Mouse (Mus musculus) liver, adult (tissue): ENCODE measurements around the gene Rnf222.

Experiments used
- GATA4 ChIP-seq: IDR thresholded peaks from 2 replicates; pipeline ENCODE4 v1.6.1; 2014; ENCODE audit warnings: mild to moderate bottlenecking, low read length; ENCODE audit not compliant: insufficient replicate concordance

The Rnf222 gene

GRCm38 (mm10) chr11:68900519-68901350, 12.4 kb downstream of the Rnf222 start:
- TF ChIP-seq GATA4, result no peak

- TF ChIP-seq GATA4, result no peak
These were observed 13.1 kb downstream of the Rnf222 start, which contains the start of gene Rpl26 for GRCm38 (mm10) chr11:68901351-68902046. Rpl26 (plus strand) TSS chr11:68901583.

GRCm38 (mm10) chr11:68902047-68902364, 13.7 kb downstream of the Rnf222 start:
- TF ChIP-seq GATA4, result no peak

- TF ChIP-seq GATA4, result no peak
These were observed 14.0 kb downstream of the Rnf222 start for GRCm38 (mm10) chr11:68902367-68902766.

GRCm38 (mm10) chr11:68902823-68903222, 14.5 kb downstream of the Rnf222 start:
- TF ChIP-seq GATA4, result no peak

GRCm38 (mm10) chr11:68903775-68904174, 15.4 kb downstream of the Rnf222 start:
- TF ChIP-seq GATA4, result no peak

- TF ChIP-seq GATA4, result no peak
These were observed 16.2 kb downstream of the Rnf222 start for GRCm38 (mm10) chr11:68904375-68905137.

- no peak for TF ChIP-seq GATA4
These were observed 16.8 kb downstream of the Rnf222 start for GRCm38 (mm10) chr11:68905138-68905531.

GRCm38 (mm10) chr11:68905665-68906460, 17.5 kb downstream of the Rnf222 start:
- no peak for TF ChIP-seq GATA4

- TF ChIP-seq GATA4, result no peak
These were observed 18.1 kb downstream of the Rnf222 start for GRCm38 (mm10) chr11:68906461-68906790.

- TF ChIP-seq GATA4, result no peak
These were observed 18.9 kb downstream of the Rnf222 start for GRCm38 (mm10) chr11:68907251-68907650.

- no peak for TF ChIP-seq GATA4
These were observed 20.6 kb downstream of the Rnf222 start for GRCm38 (mm10) chr11:68908846-68909503.

GRCm38 (mm10) chr11:68911531-68912177, 23.3 kb downstream of the Rnf222 start:
- TF ChIP-seq GATA4, result no peak

- TF ChIP-seq GATA4, result no peak
These were observed 26.2 kb downstream of the Rnf222 start for GRCm38 (mm10) chr11:68914566-68914965.

- TF ChIP-seq GATA4, result no peak
These were observed 34.8 kb downstream of the Rnf222 start for GRCm38 (mm10) chr11:68923191-68923590.

- no peak for TF ChIP-seq GATA4
These were observed 36.4 kb downstream of the Rnf222 start for GRCm38 (mm10) chr11:68924749-68925148.
